Mouse (Mus musculus): ENCODE measurements at regions not wholly inside any gene's neighbourhood (a gene's known extent, or its start where the extent isn't known, plus 50 kb on each side); places are given as distances from the start of the nearest gene placed in this dataset.

- no peak overlapping the region for H3K9ac ChIP-seq
- WGBS = 34% methylated on average over 4 of the region's 4 CpGs
- no peak overlapping the region for H3K4me3 ChIP-seq (ENCODE audit: low read depth, low read length)
- no peaks in the 10 kb centered on the region for H3K27me3 ChIP-seq (ENCODE audit: insufficient read depth, low read length)
- H3K4me2 ChIP-seq = no peak overlapping the region
- no peak overlapping the region for H3K27ac ChIP-seq (ENCODE audit: low read depth)
- ATAC-seq (ENCODE audit: insufficient read depth) (no peak), DNase-seq (no peak)
- TF ChIP-seq CTCF (IDR thresholded peaks at IDR 0.05; ENCODE audit: low read depth) = no peak
- H3K36me3 ChIP-seq (ENCODE audit: insufficient read depth) = no peaks in the 10 kb centered on the region
- no peaks in the 10 kb centered on the region for H3K9me3 ChIP-seq (ENCODE audit: low read depth, low read length)
- no peaks in the 10 kb centered on the region for H3K4me1 ChIP-seq (ENCODE audit: insufficient read depth)
Observed at GRCm38 (mm10) chr16:5382930-5383329, 127.1 kb upstream of the Eef2kmt start.

GRCm38 (mm10) chr16:5382228-5382884 is 126.6 kb upstream of the Eef2kmt start:
- H3K4me1 ChIP-seq (ENCODE audit: insufficient read depth) = no peaks in the 10 kb centered on the region
- no peak overlapping the region for H3K9ac ChIP-seq
- no peaks in the 10 kb centered on the region for H3K27me3 ChIP-seq (ENCODE audit: insufficient read depth, low read length)
- WGBS = 15% methylated on average over 6 of the region's 6 CpGs
- DNase-seq (no peak), ATAC-seq (ENCODE audit: insufficient read depth) (no peak)
- no peak overlapping the region for H3K4me3 ChIP-seq (ENCODE audit: low read depth, low read length)
- H3K36me3 ChIP-seq (ENCODE audit: insufficient read depth) = no peaks in the 10 kb centered on the region
- no peak overlapping the region for H3K27ac ChIP-seq (ENCODE audit: low read depth)
- H3K4me2 ChIP-seq = no peak overlapping the region
- no peak for TF ChIP-seq CTCF (IDR thresholded peaks at IDR 0.05; ENCODE audit: low read depth)
- H3K9me3 ChIP-seq (ENCODE audit: low read depth, low read length) = no peaks in the 10 kb centered on the region

GRCm38 (mm10) chr16:5380626-5381025 is 124.8 kb upstream of the Eef2kmt start:
- H3K27ac ChIP-seq (ENCODE audit: low read depth) = no peak overlapping the region
- no peaks in the 10 kb centered on the region for H3K4me1 ChIP-seq (ENCODE audit: insufficient read depth)
- H3K4me2 ChIP-seq = no peak overlapping the region
- H3K4me3 ChIP-seq (ENCODE audit: low read depth, low read length) = no peak overlapping the region
- TF ChIP-seq CTCF (IDR thresholded peaks at IDR 0.05; ENCODE audit: low read depth) = no peak
- no peaks in the 10 kb centered on the region for H3K27me3 ChIP-seq (ENCODE audit: insufficient read depth, low read length)
- H3K9me3 ChIP-seq (ENCODE audit: low read depth, low read length) = no peaks in the 10 kb centered on the region
- DNase-seq (no peak), ATAC-seq (ENCODE audit: insufficient read depth) (no peak)
- WGBS = 54% methylated on average over 3 of the region's 3 CpGs
- no peak overlapping the region for H3K9ac ChIP-seq
- no peaks in the 10 kb centered on the region for H3K36me3 ChIP-seq (ENCODE audit: insufficient read depth)

GRCm38 (mm10) chr16:5377001-5377400 is 121.2 kb upstream of the Eef2kmt start:
- ATAC-seq (ENCODE audit: insufficient read depth) (no peak), DNase-seq (no peak)
- no peak for TF ChIP-seq CTCF (IDR thresholded peaks at IDR 0.05; ENCODE audit: low read depth)
- Histone ChIP-seq H3K4me3 (ENCODE audit: low read depth, low read length) (no peak overlapping the region), H3K4me1 (ENCODE audit: insufficient read depth) (no peaks in the 10 kb centered on the region), H3K27ac (ENCODE audit: low read depth) (no peak overlapping the region), H3K27me3 (ENCODE audit: insufficient read depth, low read length) (no peaks in the 10 kb centered on the region), H3K36me3 (ENCODE audit: insufficient read depth) (no peaks in the 10 kb centered on the region), H3K9me3 (ENCODE audit: low read depth, low read length) (no peaks in the 10 kb centered on the region), H3K9ac (no peak overlapping the region), H3K4me2 (no peak overlapping the region)
- 88% methylated on average over 3 of the region's 3 CpGs for WGBS

- Histone ChIP-seq H3K4me3 (ENCODE audit: low read depth, low read length) (no peak overlapping the region), H3K4me1 (ENCODE audit: insufficient read depth) (no peaks in the 10 kb centered on the region), H3K9ac (no peak overlapping the region), H3K27me3 (ENCODE audit: insufficient read depth, low read length) (no peaks in the 10 kb centered on the region), H3K9me3 (ENCODE audit: low read depth, low read length) (no peaks in the 10 kb centered on the region), H3K27ac (ENCODE audit: low read depth) (no peak overlapping the region), H3K4me2 (no peak overlapping the region), H3K36me3 (ENCODE audit: insufficient read depth) (no peaks in the 10 kb centered on the region)
- DNase-seq (no peak), ATAC-seq (ENCODE audit: insufficient read depth) (no peak)
- TF ChIP-seq CTCF (IDR thresholded peaks at IDR 0.05; ENCODE audit: low read depth) = no peak
- 24% methylated on average over 6 of the region's 6 CpGs for WGBS
Observed at GRCm38 (mm10) chr16:5374818-5375605, 119.2 kb upstream of the Eef2kmt start.

- no peak overlapping the region for H3K9ac ChIP-seq
- no peaks in the 10 kb centered on the region for H3K9me3 ChIP-seq (ENCODE audit: low read depth, low read length)
- no peaks in the 10 kb centered on the region for H3K4me1 ChIP-seq (ENCODE audit: insufficient read depth)
- H3K27ac ChIP-seq (ENCODE audit: low read depth) = no peak overlapping the region
- no peaks in the 10 kb centered on the region for H3K36me3 ChIP-seq (ENCODE audit: insufficient read depth)
- no peak for TF ChIP-seq CTCF (IDR thresholded peaks at IDR 0.05; ENCODE audit: low read depth)
- H3K4me2 ChIP-seq = no peak overlapping the region
- no peak overlapping the region for H3K4me3 ChIP-seq (ENCODE audit: low read depth, low read length)
- WGBS = 83% methylated on average over 4 of the region's 4 CpGs
- no peak for ATAC-seq (ENCODE audit: insufficient read depth)
- H3K27me3 ChIP-seq (ENCODE audit: insufficient read depth, low read length) = no peaks in the 10 kb centered on the region
- no peak for DNase-seq
Observed at GRCm38 (mm10) chr16:5371175-5371893, 115.6 kb upstream of the Eef2kmt start.

GRCm38 (mm10) chr16:5370496-5370895 is 114.7 kb upstream of the Eef2kmt start:
- ATAC-seq (ENCODE audit: insufficient read depth) (no peak), DNase-seq (no peak)

More at GRCm38 (mm10) chr16:5370496-5370895, 114.7 kb upstream of the Eef2kmt start:
- Histone ChIP-seq H3K27ac (ENCODE audit: low read depth) (no peak overlapping the region), H3K4me2 (no peak overlapping the region), H3K36me3 (ENCODE audit: insufficient read depth) (no peaks in the 10 kb centered on the region), H3K4me3 (ENCODE audit: low read depth, low read length) (no peak overlapping the region), H3K27me3 (ENCODE audit: insufficient read depth, low read length) (no peaks in the 10 kb centered on the region), H3K4me1 (ENCODE audit: insufficient read depth) (no peaks in the 10 kb centered on the region), H3K9me3 (ENCODE audit: low read depth, low read length) (no peaks in the 10 kb centered on the region), H3K9ac (no peak overlapping the region)
- no peak for TF ChIP-seq CTCF (IDR thresholded peaks at IDR 0.05; ENCODE audit: low read depth)

All from lung, embryonic 14.5 days (tissue).